Mouse (Mus musculus) lung, postnatal 36 days (tissue): Measurements from ENCODE around the gene Arl8a.
A peak's percentile ranks its signal among the peaks of the same experiment; 100 is the strongest.
"Not testable (repeated sequence)": the region's sequence is repeated elsewhere in the genome, so short reads cannot be mapped to it uniquely, and the experiment has no call there.

Source experiments
- DNase-seq: peaks from one replicate; pipeline ENCODE4 v3.0.0; 2022; ENCODE audit warnings: mixed read lengths

Arl8a gene

DNA sequence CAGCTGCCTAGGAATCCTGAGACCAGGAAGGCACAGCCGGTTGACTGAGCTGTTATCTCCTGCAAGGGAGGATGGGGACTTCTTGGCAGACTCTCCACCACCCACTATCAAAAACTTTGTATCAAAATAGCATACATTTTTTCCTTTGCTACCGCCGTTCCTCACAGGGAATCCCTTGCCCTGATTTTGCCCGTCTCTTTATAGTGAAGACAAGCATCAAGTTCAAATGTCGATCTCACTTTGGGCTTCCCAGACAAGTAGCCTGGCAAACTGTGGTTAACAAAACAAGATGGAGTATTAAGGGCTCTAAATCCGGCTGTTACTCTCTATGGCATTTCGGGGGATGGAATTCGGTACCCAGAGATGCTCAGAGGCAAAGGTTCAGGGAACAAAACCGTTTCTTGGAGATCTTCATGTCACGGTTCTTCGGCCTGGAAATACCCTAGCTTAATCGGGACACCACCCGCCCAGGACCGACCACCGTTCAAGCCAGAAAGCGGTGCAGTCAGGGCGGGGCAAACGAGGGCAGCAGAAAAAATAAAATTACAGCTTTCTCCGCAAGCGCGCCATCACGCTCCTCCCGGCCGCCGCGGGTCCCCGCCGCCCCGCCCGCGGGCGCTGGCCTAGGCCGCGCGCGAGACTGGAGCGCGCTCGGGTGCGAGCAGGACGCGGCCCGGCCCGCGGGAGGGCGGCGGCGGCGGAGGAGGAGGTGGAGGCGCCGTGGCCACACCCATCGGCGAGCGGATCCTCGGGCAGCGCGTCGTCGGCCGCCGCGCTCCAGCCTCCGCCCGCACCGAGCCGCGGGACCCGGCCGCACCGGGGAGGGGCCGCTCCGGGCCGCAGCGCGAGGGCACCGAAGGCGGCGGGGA lies at the start of gene Arl8a:
Gene Arl8a (plus strand): TSS at position 748 of the 869 bp plus-strand sequence.
- DNase-seq, result peak; percentile 89

DNA sequence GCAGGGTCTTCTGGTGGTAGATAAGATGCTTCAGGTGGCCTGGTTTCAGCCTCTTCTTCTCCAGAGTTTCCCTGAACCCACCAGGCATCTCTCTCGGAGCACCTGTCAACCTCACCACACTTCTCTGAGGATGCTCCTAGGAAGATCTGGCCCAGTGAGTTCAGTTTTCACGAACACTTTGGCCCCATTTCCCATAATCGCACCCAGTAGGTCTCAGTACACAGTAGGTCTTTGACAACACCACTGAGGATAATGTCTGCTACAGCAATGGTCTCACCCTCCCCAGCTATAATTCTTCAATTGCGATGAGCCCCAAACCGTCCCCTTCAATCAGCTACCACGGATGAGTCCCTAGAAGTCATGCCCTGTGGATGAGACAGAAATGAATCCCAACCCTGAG lies 49.2 kb upstream of the Arl8a start:
- no peak for DNase-seq

DNA sequence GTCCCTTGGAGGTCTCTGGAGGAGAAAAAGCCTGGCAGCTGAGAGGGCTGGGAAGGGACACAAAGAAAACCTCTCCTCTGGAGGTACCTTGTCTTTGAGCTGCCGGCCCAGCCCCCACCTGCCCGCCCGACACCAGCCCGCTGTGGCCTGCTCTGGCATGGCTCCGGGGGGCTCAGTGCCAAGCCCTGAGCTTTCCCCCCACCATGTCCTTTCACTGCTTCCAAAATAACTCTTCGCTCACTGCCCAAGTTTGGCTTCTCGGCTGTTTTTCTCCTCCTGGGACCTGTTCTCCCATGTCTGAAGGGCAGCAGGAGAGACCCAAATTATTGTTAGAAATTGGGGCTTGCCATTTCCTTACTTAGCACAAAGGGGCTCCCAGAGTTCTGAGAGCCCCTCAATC lies 48.2 kb upstream of the Arl8a start:
- no peak for DNase-seq

DNA sequence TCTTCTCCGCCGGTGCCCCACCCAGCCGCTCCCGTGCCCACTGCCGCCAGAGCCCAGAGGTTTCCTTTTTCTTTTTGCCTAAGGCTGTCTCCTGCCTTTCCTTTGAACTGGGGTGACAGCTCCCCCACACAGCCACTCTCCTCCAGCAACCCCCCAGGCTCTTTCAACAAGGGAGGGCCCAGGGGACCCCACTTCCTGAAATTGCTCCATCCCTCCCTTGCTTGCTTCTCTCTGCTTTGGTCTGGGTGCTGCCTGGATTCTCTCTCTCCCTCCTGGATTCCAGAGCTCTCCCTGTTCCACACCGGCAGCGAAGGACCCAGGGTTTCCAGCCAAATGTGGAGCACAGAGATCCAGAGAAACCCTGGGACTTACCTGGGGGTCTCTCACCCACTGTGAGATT lies 46.2 kb upstream of the Arl8a start:
- DNase-seq, result no peak

DNA sequence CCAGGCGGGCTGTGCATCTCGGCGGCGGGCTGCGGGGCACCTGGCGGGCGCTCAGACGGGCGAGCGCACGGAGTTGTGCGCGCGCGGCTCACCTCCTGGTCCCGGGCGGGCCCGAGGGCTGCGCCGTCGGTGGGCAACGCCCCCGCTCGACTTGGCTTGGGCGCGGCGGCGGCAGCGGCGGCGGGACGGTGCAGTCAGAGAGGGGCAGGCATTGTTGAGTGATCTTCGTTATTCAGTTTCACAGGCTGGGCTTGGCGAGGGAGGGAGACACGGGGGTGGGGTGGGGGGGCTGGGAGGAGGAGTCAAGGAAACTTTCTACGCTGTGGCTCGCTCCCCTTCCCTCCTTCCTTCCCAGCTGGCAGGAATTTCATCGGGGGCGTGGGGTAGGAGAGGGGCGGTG lies 41.5 kb upstream of the Arl8a start, which contains the start of gene Lgr6:
Gene Lgr6 (minus strand): TSS at position 153 of the 400 bp plus-strand sequence.
- no peak for DNase-seq

DNA sequence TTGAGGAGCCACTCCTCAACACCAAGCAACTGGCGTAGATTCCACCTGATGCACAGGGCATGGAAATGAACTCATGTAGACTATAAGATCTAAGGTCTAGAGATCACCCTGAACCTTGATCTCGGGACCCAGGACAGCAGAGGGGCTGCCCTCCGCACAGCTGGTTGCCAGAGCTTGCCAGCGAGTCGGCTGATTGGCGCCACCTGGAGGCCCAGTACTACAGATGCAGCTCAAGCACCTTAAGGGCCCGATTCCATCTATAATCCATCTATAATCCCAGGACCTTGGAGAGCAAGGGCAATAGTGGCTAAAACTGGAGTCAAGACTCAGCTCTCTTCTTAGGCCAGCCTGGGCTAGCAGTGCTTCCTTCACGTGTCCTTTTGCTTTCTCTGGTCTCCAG lies 40.7 kb upstream of the Arl8a start:
- DNase-seq, result peak; percentile 70

DNA sequence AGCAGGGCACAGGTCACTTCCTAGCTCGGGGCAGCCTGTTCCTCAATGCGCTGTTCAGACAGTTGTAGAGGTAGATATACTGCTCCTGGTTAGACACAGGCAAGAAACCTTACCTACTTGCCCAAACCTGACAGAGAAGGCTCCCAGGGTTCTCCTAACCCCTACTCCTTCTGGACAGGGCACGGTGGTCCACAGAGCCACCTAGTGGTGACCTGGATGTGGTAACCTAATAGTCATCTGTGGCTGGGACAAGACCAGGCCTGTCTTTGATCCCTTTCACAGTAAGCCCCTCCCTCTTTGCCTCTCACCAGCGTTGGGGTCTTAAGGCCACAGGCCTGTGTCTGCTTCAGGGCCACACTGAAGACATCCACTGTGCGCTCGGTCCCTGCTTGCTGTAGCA lies 38.0 kb upstream of the Arl8a start:
- peak; percentile 53 for DNase-seq

DNA sequence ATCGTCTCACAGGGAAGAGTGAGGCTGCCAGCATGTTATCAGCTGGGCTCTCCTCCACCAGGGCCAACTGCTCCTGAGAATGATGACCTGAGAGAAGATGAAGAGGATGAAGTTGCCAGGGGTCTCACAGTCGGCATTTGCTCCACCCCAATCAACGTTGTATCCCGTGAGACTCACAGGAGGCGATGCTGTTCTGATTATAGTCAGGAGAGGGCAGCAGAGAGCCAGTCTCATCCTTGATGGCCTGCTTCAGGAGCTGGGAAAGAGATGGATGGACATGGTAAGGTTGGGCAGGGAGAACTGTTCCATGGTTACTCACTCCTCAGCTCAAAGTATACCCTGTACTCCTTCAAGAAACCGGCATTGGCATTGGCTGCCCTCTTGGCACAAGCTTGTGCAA lies 36.5 kb upstream of the Arl8a start:
- DNase-seq, result peak; percentile 85

DNA sequence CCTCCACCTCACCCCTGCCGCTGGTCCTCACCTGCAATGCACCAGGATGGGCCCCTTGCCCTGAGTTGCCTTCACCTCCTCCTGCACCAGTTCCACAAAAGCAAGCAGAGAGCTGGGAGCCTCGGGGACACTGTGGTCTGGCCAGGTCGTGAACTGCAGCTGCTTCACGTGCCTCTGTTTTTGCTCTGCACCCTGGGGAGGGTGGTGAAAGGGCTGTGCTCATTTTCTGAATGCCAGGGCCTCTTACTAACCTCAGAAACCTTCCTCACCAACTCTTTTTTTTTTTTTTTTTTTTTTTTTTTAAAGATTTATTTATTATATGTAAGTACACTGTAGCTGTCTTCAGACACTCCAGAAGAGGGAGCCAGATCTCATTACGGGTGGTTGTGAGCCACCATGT lies 35.4 kb upstream of the Arl8a start:
- DNase-seq, result not testable (repeated sequence)

DNA sequence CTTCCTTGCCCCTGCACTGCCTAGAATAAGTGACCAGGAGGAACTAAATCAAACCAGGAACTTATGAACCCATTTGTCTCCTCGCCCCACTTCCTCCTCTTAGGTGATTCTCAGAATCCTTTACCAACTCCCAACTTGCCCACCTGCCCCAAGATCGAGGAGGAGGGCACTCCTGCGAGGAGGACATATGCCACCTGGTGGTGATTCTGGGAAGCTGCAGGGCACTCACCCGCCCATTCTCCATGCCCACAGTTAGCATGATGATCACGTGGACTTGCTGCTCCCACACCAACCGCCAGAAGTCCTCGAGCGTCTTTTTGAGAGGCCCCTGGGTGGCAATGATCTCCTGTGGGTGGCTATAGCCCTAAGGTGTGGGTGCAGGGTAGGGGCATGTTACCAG lies 34.0 kb upstream of the Arl8a start:
- peak; percentile 61 for DNase-seq

DNA sequence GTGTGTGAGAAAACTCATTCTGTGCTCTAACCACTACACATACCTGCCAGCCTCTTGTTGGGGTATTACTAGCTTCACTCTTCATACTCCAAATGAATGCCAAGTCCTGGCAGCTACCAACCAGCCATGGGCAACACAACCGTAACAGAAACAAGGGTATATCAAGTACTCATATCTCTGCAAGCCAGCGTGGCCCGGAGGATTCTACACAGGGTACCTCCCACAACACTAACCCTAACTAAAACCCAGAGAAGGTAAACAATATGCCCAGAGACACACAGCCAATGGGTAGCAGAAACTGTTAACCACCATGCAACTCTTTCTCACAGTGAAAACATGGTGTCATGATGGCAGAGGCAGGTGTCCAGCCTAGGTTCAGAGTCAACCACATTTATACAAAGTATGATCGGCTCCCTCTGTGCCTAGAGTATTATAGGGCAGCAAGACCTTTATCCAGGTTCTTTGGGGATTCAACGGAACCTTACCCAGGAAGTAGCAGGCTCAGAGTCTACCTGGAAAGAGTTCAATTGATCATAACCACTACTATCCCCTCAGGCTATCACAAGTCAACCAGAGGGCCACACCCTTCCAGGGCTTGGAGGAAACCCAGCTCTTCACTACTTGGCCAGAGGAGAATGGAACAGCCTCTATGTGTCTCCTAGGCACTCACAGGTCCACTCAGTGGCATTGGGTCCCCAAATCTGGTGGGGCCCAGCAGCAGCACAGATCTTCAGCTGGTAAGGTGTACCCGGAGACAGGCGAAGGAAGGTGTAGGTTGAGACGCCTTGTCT lies 21.9 kb upstream of the Arl8a start:
- no peak for DNase-seq

DNA sequence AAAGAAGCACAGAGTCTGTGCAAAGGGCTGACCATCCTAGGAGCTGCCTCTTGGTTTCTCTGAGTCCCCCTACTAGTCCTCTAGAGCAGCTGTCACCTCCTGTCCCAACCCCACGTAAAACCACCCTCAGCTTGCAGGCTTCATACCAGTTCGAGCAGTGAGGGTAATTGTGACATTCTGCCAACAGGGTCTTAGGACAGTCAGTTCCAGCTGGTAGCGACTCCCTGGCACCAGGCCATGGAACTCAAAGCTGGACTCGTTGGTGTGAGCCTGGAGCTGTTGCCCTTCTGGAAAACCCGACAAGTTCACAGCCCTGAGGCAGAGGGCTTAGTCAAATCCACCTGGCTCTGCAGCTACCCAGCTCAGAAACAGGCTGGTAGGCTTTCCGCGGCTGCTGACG lies 20.6 kb upstream of the Arl8a start:
- no peak for DNase-seq

DNA sequence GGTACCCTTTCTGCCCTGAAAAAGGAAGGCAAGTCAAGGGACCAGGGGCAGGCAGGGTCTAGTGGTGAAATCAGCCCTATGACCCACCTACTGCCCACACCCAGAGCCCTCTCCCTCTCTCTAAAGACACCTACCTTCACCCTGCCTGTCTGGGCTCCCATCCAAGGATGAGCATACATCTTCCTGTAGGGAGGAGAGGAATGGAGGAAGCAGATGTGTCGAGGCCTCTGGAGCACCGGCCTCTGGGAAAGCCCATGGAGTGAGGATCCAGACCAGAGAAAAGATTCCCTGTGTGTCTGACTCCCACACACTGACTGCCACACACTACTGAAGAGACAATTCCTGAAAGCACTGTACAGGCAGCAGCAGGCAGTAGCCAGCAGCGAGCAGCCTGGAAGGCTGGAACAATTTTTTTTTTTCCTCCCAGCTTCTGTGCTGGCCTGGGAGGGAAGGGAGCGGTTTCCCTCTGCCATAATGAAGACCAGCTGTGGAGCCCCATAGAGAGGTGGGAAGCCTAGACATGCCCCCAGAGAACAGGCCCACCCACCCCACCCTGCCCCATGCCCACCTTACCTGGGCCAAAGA lies 20.1 kb upstream of the Arl8a start:
- no peak for DNase-seq

DNA sequence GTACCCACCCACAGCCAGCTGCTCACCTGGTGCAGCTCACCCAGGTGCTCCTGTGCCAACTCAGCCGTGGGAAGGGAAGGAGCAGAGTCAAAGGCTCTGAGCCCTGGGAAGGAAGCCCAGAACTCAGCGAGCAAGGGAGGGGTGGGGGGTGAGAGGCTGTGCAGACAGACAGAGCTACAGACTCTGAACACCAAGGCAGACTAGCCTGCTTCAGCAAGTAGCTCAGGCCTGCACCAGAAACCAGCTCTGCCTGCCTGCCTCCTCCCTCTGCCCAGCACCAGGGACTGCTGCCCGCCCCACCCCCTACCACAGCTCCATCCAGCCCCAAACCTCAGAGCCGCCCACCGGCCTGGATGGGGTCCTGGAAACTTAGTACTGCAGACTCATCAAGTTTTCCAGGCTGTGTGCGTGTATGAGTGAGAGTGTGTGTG lies 18.6 kb upstream of the Arl8a start:
- DNase-seq, result no peak

DNA sequence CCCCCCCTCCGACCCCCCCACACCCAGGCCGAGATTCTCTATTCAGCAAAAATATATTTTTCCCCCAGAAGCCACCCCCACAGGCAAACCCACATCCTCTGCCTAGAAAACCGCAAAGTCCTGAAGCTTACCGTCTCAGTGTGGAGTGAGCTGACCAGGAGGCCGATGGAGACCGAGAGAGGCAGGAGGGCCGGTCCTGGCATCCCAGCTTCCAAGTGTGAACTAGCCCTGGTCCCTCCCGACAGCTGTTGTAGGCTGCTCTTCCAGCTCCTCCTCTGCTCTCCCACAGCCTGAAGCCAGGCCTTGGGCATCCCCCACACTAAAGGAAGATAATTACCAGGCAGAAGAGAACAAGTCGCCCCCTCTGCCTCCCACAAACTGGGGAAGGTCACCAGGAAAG lies 17.6 kb upstream of the Arl8a start:
- no peak for DNase-seq

DNA sequence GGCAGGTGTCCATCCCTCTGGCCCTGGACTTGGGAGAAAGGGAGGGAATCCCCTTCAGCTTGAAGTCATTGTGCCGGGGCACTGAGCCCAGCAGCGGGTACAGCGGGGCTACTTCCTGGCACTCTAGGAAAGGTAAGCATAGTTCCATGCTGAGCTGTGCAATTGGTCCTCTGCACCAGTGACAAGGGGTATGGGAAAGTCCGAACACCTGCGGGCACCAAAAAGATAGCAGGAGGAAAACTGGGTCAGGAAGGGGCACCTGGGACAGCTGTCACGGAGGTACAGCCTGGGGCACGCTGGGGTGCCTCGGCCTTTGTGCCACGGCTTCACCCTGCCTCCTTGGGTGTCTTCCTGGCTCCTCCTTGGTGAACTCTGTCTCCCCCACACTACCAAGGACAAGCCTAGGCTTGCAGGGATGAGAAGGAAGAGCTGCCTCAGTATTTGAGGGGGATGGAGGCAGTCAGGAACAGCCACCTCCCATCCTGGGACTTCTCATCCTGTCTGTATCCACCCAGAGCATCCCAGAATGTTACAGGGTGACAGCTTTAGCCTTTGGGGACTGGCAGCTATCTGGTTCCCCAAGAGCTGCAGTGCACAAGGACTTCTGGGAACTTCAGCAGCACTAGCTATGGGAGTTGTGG lies 17.0 kb upstream of the Arl8a start:
- no peak for DNase-seq

DNA sequence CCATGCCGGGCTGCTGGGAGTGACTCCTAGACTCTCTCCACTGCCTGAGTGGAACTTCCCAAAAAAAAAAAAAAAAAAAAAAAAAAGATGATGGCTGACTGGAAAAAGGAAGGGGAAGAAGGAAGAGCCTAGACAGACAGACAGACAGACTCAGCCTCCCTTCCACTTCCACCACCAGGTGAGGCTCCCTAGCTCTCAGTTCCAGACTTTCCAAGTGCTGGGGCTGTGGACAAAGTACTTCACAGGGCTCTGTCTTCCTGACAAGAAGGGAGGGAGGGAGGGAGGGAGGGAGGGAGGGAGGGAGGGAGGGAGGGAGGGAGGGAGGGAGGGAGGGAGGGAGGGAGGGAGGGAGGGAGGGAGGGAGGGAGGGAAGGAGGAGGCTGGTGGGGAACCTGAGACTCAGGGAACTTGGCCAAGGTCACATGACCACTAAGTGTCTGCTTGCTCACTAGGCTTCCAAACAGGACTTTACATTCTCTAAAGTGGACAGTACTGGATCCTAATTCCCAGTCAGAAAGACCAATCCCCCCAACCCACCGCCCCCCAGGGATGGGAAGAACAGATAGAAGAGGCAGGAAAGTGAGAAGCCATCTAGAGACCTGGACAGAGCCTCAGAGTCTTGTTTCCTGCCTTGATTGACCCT lies 16.1 kb upstream of the Arl8a start:
- peak; percentile 32 for DNase-seq

DNA sequence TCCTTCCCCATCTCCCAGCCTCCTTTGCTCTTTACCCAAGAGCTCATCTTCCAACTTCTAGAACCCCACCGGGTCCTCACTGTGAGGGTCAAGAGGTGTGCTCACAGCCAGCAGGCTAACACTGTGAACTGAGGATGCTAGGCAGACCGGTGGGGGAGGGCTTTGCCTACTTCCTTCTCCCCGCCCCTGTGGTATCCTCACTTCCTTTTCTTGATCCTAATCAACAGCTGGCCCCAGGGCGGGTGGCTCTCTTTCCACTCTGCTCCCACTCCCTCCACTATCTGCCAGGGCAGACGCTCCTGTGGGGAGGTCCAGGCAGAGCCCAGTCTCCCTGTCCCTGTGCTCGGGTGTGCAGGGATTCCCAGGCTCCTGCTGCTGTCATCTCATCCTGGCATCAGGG lies 15.6 kb upstream of the Arl8a start:
- DNase-seq, result peak; percentile 80

DNA sequence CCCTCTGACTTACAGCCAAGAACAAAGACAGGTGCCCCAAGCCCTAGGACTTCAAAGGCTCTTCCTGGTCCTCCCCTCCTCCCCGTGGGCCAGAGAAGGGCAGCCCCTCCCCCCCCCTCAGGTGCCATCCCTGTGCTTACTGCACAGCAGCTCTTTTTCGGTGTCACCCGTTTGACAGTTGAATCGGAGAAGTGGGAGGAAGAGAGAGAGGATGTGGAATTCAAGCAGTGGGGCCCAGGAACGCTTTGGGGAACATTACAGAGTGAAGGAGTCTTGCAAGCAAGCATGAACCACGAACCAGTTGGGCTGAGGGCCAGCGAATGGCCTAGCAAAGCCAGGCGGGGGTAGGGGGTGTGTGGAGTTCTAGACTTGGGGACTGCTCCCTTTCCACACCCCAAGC lies 15.1 kb upstream of the Arl8a start:
- no peak for DNase-seq

DNA sequence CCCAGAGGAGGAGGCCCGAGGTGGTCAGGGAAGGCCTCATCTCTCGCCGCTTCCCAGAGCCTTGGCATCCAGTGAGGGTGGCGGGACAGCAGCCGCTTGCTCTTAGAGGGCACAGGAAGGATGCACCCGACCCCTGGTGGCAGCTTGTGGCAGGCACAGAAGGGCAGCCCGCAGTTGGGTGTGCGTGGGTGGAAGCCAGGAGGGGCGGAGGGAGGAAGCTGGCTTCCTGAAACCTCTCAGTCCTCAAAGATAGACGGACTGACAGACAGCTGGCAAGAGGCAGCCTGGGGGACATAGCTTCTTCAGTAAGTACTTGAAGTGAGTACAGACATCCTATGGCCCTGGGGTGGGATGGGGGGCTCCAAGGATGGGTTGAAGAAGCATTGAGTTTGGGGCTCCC lies 14.2 kb upstream of the Arl8a start, which contains the start of gene Ptpn7:
Gene Ptpn7 (plus strand): TSS at position 228 of the 400 bp plus-strand sequence.
- peak; percentile 90 for DNase-seq

DNA sequence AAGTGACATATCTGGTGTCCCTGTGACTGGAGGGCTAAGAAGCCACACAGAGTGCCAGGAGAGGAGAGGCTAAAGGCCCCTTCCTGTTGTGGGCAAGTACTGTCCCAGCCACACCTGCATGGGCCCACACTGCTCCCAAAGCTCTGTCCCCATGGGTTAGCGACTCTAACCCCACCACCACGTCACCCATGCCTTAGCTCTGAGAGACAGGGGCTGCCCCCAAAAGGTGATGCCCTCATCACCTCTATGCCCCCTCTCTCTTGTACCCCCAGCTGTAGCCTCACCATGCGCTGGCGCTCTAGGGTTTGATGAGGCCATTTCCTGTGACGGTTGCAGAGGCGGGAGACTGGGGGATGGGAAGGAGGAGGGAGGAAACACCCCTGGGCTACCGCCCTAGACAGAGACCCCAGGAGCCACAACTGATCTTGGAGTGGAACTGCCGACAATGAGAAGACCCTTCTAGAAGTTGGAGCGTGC lies 13.7 kb upstream of the Arl8a start:
- no peak for DNase-seq

DNA sequence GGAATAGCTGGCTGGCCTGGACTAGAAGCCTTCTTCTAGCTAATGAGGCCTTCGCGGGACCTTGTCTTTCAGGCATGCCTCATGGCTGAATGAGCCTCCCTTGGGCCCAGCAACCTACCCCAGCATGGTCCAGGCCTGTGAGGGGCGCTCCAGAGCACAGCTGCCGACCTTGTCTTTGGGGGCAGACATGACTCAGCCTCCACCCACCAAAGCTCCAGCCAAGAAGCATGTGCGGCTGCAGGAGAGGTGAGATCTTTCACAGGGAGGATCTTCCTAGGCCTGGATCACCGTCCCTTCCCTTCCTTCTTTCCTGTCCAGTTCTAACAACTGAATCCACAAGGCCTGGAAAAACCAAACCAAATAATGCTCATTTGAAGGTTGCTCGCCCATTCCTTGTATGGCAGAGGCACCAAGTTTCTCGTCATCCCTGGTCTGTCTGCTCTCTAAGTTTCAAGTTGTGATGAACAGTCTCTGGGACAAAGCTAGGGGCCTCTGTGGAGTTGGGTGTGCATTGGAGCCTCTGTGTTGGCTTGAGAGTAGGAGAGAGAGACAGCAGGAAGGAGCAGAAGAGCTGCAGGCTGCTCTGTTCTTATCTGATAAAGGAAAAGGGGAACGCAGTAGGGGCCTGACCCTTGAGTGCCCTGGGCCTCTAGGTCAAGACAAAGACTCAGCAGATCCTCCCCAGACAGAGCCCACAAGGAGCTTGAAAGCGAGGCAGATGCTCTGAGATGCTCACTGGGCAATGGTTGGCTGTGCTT lies 12.8 kb upstream of the Arl8a start:
- DNase-seq, result no peak
